10 mouse cellular contexts compared by ENCODE assay signal in genomic region chr11:116254627-116255026, GRCm38 (mm10). TPM values are rescaled to one million over a fixed set of nuclear protein-coding genes. Genes with fewer than 3 reads are reported as not detected.
A peak's percentile ranks its signal among the peaks of the same experiment; 100 is the strongest.
DNase-seq lines count a peak whose midpoint lies in the region; ATAC-seq lines count a peak whose summit lies in the region.
"Had no signal": no experiment of that assay in that cellular context is flagged by ENCODE, and none has a peak within 500 bp of the region (broad histone marks: within the 10 kb centered on the region; RNA-seq: fewer than 3 reads in every experiment).

No protein-coding gene starts in this region.

- peak overlapping the region; percentile 44; the same call in 1 of the 2 replicates for H3K27ac ChIP-seq in heart, embryonic 15.5 days
- no peak overlapping the region for H3K27ac ChIP-seq in forebrain, embryonic 13.5 days

- no peak overlapping the region for H3K9ac ChIP-seq in heart, embryonic 15.5 days
- no peak overlapping the region for H3K9ac ChIP-seq in forebrain, embryonic 13.5 days

- no peak for ATAC-seq in heart, embryonic 15.5 days (replicated peaks; ENCODE audit: insufficient number of reproducible peaks, insufficient read depth, low FRiP score, low read depth)
- ATAC-seq in megakaryocyte progenitor cell, adult 5-6 weeks (replicated peaks; ENCODE audit: poor library complexity), result peak; percentile 78
- ATAC-seq in forebrain, embryonic 13.5 days, result no peak

- H3K9me3 ChIP-seq in heart, embryonic 15.5 days (replicated peaks), result no peaks in the 10 kb centered on the region
- H3K9me3 ChIP-seq in forebrain, embryonic 13.5 days (replicated peaks), result no peaks in the 10 kb centered on the region

- WGBS in heart, embryonic 15.5 days, result 67% methylated on average over 9 of the region's 9 CpGs
- WGBS in forebrain, embryonic 13.5 days, result 90% methylated on average over 9 of the region's 9 CpGs

- no peak overlapping the region for H3K4me3 ChIP-seq in heart, embryonic 15.5 days
- no peak overlapping the region for H3K4me3 ChIP-seq in forebrain, embryonic 13.5 days

- peaks cover 10% of the 10 kb centered on the region; the same call in 1 of the 2 replicates for H3K4me1 ChIP-seq in heart, embryonic 15.5 days (replicated peaks)
- H3K4me1 ChIP-seq in forebrain, embryonic 13.5 days, result no peaks in the 10 kb centered on the region

- peaks cover 88% of the 10 kb centered on the region for H3K36me3 ChIP-seq in heart, embryonic 15.5 days
- peaks cover 96% of the 10 kb centered on the region for H3K36me3 ChIP-seq in forebrain, embryonic 13.5 days (ENCODE audit: poor library complexity, severe bottlenecking)

- DNase-seq in heart, adult 9 months (ENCODE audit: low spot score in 2 of 2), result no peak
- DNase-seq in T-cell, adult 2 months (ENCODE audit: low spot score), result peak; percentile 25
- DNase-seq in kidney, postnatal 25 days, result peak; percentile 78 to 88
- no peak for DNase-seq in cerebellum, adult 11 months
- no peak for DNase-seq in layer of hippocampus, adult 9-10 months (ENCODE audit: low spot score)
- DNase-seq: adrenal gland, postnatal 10 days had no signal

- no peak overlapping the region for H3K4me2 ChIP-seq in heart, embryonic 15.5 days
- H3K4me2 ChIP-seq in forebrain, embryonic 13.5 days, result no peak overlapping the region

- no peaks in the 10 kb centered on the region for H3K27me3 ChIP-seq in heart, embryonic 15.5 days
- H3K27me3 ChIP-seq in forebrain, embryonic 13.5 days, result no peaks in the 10 kb centered on the region

RNA-seq across cellular contexts. Expression of gene Evpl, which starts 16.8 kb away (rescaled TPM):
- 0.71 and 1.6 TPM in 2 replicates for polyA plus RNA-seq in heart, embryonic 15.5 days (2015; fragmentation: Nextera tagmentation; extraction: Ambion mirVana)
- total RNA-seq in megakaryocyte progenitor cell, adult 5-6 weeks (2015), result 0.05 and 0.24 TPM in 2 replicates
- 1.2 and 2.0 TPM in 2 replicates for total RNA-seq in megakaryocyte progenitor cell, adult 5-6 weeks (2017)
- 0.12 and 0.14 TPM in 2 replicates for polyA plus RNA-seq in forebrain, embryonic 13.5 days (2015; fragmentation: Nextera tagmentation; extraction: Ambion mirVana)

RNA-seq across cellular contexts. Expression of gene Srp68, which starts 19.4 kb away (rescaled TPM):
- polyA plus RNA-seq in heart, embryonic 15.5 days (2015; fragmentation: Nextera tagmentation; extraction: Ambion mirVana), result 57.2 and 74.0 TPM in 2 replicates
- 59.1 and 65.6 TPM in 2 replicates for total RNA-seq in megakaryocyte progenitor cell, adult 5-6 weeks (2015)
- 63.1 and 67.3 TPM in 2 replicates for total RNA-seq in megakaryocyte progenitor cell, adult 5-6 weeks (2017)
- polyA plus RNA-seq in forebrain, embryonic 13.5 days (2015; fragmentation: Nextera tagmentation; extraction: Ambion mirVana), result 71.8 and 72.1 TPM in 2 replicates

RNA-seq across cellular contexts. Expression of gene Galr2, which starts 26.1 kb away (rescaled TPM):
- polyA plus RNA-seq in heart, embryonic 15.5 days (2015; fragmentation: Nextera tagmentation; extraction: Ambion mirVana), result 0.19 and 0.20 TPM in 2 replicates
- not detected in 2 replicates for total RNA-seq in megakaryocyte progenitor cell, adult 5-6 weeks (2015)
- total RNA-seq in megakaryocyte progenitor cell, adult 5-6 weeks (2017), result not detected in 2 replicates
- polyA plus RNA-seq in forebrain, embryonic 13.5 days (2015; fragmentation: Nextera tagmentation; extraction: Ambion mirVana), result 0.09 and 0.16 TPM in 2 replicates
- total RNA-seq: liver, adult 2 months had no signal
- polyA plus RNA-seq: liver, adult 2 months had no signal

RNA-seq across cellular contexts. Expression of gene Exoc7, which starts 52.4 kb away (rescaled TPM):
- polyA plus RNA-seq in heart, embryonic 15.5 days (2015; fragmentation: Nextera tagmentation; extraction: Ambion mirVana), result 45.2 and 58.2 TPM in 2 replicates
- total RNA-seq in megakaryocyte progenitor cell, adult 5-6 weeks (2015), result 29.1 and 44.3 TPM in 2 replicates
- 21.7 and 22.1 TPM in 2 replicates for total RNA-seq in megakaryocyte progenitor cell, adult 5-6 weeks (2017)
- 88.9 and 89.2 TPM in 2 replicates for polyA plus RNA-seq in forebrain, embryonic 13.5 days (2015; fragmentation: Nextera tagmentation; extraction: Ambion mirVana)

RNA-seq across cellular contexts. Expression of gene Acox1, which starts 55.8 kb away (rescaled TPM):
- polyA plus RNA-seq in heart, embryonic 15.5 days (2015; fragmentation: Nextera tagmentation; extraction: Ambion mirVana), result 31.4 and 35.4 TPM in 2 replicates
- total RNA-seq in megakaryocyte progenitor cell, adult 5-6 weeks (2015), result 16.2 and 17.0 TPM in 2 replicates
- 15.6 and 15.9 TPM in 2 replicates for total RNA-seq in megakaryocyte progenitor cell, adult 5-6 weeks (2017)
- polyA plus RNA-seq in forebrain, embryonic 13.5 days (2015; fragmentation: Nextera tagmentation; extraction: Ambion mirVana), result 35.0 and 43.3 TPM in 2 replicates

Comparison
In these comparisons a context has a peak if more than half of its experiments do, and no peak if none do; other contexts are left out.
1. DNase-seq: peak in T-cell, adult 2 months (single experiment) and kidney, postnatal 25 days (2 of 2); none in heart, adult 9 months (0 of 2), cerebellum, adult 11 months (single experiment) and layer of hippocampus, adult 9-10 months (single experiment).